Mouse (Mus musculus) heart, adult 2 months (tissue): ENCODE measurements around the gene Gadd45a.

Experiments
- CTCF ChIP-seq: fragments of 200-600 bp; IDR thresholded peaks from 2 replicates; pipeline ENCODE4 v1.8.1; 2022; ENCODE audit warnings: antibody characterized with exemption, mild to moderate bottlenecking, moderate library complexity
- EP300 ChIP-seq: fragments of 200-500 bp; IDR thresholded peaks from 2 replicates; pipeline ENCODE4 v1.6.1; 2011; ENCODE audit warnings: low read depth, low read length, control low read depth; ENCODE audit not compliant: insufficient read depth
- POLR2A ChIP-seq: fragments of 200-500 bp; IDR thresholded peaks from 2 replicates; pipeline ENCODE4 v1.6.1; 2011; ENCODE audit warnings: mild to moderate bottlenecking, low read depth, low read length, control low read depth; ENCODE audit not compliant: insufficient read depth

DNA sequence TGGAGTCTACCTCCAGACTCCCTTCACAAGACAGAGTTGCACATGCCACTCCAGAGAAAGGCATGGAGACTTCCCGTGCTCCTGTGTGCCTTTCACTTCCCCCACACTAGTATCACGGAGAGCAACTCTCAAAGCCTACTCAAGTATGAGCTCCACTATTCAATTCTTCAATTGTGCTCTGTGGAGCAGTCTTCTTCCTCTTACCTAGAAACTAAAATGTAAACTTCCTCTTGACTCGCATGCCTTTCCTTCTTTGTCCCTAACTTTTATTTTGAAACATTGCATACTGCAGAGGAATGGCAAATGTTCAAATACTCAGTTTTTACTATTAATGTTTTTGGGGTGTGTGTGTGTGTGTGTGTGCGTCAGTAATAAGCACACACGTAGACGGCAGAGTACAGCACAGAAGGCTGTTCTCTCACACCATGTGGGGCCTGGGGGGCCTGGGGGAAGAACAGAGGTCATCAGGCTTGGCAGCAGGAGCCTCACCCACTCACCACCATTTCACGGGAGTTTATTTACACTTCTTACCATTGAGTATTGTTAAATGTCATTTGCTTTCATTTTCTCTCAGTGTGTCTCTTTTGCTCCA, 20.6 kb downstream of the Gadd45a start:
- TF ChIP-seq CTCF (no peak), EP300 (no peak), POLR2A (no peak)
